Mouse (Mus musculus): ENCODE measurements around the gene Lrrc75a. TPM values are rescaled to one million over a fixed set of nuclear protein-coding genes. Genes with fewer than 3 reads are reported as not detected.

Gene Lrrc75a
- total RNA-seq, 4 experiments from 2014 or later, result 7.5 to 9.3 (median 9.0) TPM

DNA sequence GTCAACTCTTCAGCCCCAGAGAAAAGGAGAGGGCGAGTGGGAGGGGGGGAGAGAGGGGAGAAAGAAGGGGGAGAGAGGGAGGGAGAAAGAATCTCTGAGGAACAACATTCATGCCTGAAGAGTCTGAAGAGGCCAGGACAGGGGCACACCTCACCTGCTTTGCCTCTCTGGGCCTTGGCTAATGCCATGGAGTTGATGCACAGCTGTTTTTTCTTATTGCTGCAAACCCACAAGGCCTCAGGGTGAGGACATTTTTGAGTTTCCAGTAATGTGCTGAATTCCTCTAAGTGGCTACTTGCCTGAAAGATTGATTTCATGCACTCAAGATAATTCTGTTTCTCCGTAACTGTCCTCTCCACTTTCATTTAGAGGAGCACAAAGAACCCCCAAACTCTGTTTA lies 90.2 kb downstream of the Lrrc75a start:
- DNase-seq (ENCODE audit: low spot score in 2 of 2), result no peak

DNA sequence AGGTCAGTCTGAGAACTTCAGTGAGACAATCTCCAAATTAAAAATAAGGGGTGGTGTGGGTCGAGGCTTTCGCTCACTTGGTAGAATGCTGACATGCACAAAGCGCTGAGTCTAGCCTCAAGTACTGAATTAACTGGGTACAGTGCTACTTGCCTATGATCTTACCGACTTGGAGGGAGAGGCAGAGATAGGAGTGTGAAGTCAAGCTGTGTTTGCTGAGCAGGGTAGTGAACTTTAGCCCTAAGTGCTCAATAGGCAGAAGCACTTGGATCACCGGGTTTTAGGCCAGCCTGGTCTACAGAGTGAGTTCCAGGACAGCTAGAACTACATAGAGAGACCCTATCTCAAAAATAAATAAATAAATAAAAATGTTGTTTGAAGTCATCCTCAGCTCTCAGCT lies 91.1 kb downstream of the Lrrc75a start:
- DNase-seq (ENCODE audit: low spot score in 2 of 2), result no peak

DNA sequence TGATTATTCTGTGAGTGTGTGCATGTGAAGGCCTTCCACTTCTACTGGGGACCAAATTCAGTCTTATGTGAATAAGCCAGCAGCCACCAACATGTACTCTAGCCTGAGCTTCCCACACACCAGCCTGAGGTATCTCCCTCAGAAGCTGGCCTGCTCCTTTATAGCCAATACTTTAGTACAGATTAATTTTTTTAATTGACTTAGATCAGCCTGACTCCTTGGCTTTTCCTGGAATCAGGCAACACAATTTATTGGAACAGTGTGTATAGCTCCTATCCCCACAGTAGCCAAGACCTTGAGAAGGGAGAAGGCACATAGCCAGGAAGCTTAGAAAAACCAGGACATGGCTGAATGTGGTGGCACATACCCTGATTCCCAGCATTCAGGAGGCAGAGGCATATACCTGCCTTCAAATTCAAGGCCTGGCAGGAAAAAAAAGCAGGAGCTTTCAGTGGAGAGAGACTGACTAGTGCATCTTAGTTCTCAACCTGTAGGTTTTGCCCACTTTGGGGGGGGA lies 92.4 kb downstream of the Lrrc75a start:
- no peak for DNase-seq (ENCODE audit: low spot score in 2 of 2)

GRCm38 (mm10) chr11:62554934-62555517 lies 93.3 kb downstream of the Lrrc75a start:
- no peak for DNase-seq (ENCODE audit: low spot score in 2 of 2)

Other genes starting within 250 kb of the Lrrc75a start
- 1 to 10 TPM; 5.8 to 8.3 (median 6.9) TPM for gene Pigl, start 190.1 kb downstream of the Lrrc75a start, total RNA-seq (2022)
- 100 to 1,000 TPM; 269 to 325 (median 294) TPM for gene Ncor1, start 190.0 kb downstream of the Lrrc75a start, total RNA-seq (2022)
- 10 to 100 TPM; 32.1 to 40.8 (median 39.0) TPM for gene Cenpv, start 109.3 kb downstream of the Lrrc75a start, total RNA-seq (2022)
- 1,000 to 10,000 TPM; 1,746 to 1,909 (median 1,854) TPM for gene Ubb, start 97.4 kb downstream of the Lrrc75a start, total RNA-seq (2022)
- gene Trpv2, start 74.0 kb downstream of the Lrrc75a start, total RNA-seq (2022), result 10 to 100 TPM; 14.5 to 15.9 (median 15.1) TPM
- gene Mmgt2, start 141 bp upstream of the Lrrc75a start, total RNA-seq (2022), result 10 to 100 TPM; 17.4 to 25.5 (median 20.8) TPM
- 10 to 100 TPM; 16.3 to 19.9 (median 18.5) TPM for gene Zfp287, start 83.4 kb upstream of the Lrrc75a start, total RNA-seq (2022)
- gene Gm10428, start 104.6 kb upstream of the Lrrc75a start, total RNA-seq (2022), result not detected
- 10 to 100 TPM; 21.2 to 31.8 (median 24.3) TPM for gene Zfp286, start 140.9 kb upstream of the Lrrc75a start, total RNA-seq (2022)
- 1 to 10 TPM; 1.5 to 2.6 (median 1.8) TPM for gene Trim16, start 171.7 kb upstream of the Lrrc75a start, total RNA-seq (2022)
- 1 to 10 TPM; 1.0 to 2.4 (median 1.8) TPM for gene Fbxw10, start 198.5 kb upstream of the Lrrc75a start, total RNA-seq (2022)
- 10 to 100 TPM; 32.5 to 35.7 (median 35.2) TPM for gene Tvp23b, start 230.9 kb upstream of the Lrrc75a start, total RNA-seq (2022)